Mouse (Mus musculus) spleen, postnatal 14 days (tissue): ENCODE data around the gene Arrdc5.

Experiments used
- DNase-seq, 2 experiments: peaks; one replicate each; pipeline ENCODE4 v3.0.0; 2021 to 2022; ENCODE audit warnings: low spot score in 2 of 2

The Arrdc5 gene

GRCm38 (mm10) chr17:56300186-56300585, at the start of gene Arrdc5:
Gene Arrdc5, minus strand, starts transcription at chr17:56300286.
- no peak for DNase-seq

- no peak for DNase-seq
Observed at GRCm38 (mm10) chr17:56348586-56348985, 48.5 kb upstream of the Arrdc5 start.

- no peak for DNase-seq
Observed at GRCm38 (mm10) chr17:56348128-56348527, 48.0 kb upstream of the Arrdc5 start.

- DNase-seq, result no peak
Observed at GRCm38 (mm10) chr17:56345364-56345763, 45.3 kb upstream of the Arrdc5 start.

- DNase-seq, result no peak
Observed at GRCm38 (mm10) chr17:56343466-56343865, 43.4 kb upstream of the Arrdc5 start.

- no peak for DNase-seq
Observed at GRCm38 (mm10) chr17:56340717-56341116, 40.6 kb upstream of the Arrdc5 start.

GRCm38 (mm10) chr17:56338909-56339308, 38.8 kb upstream of the Arrdc5 start:
- peak; percentile 53 to 73 for DNase-seq

- DNase-seq, result no peak
Observed at GRCm38 (mm10) chr17:56337791-56338190, 37.7 kb upstream of the Arrdc5 start.

- peak in 1 of 2 experiments; percentile 43 for DNase-seq
Observed at GRCm38 (mm10) chr17:56337190-56337589, 37.1 kb upstream of the Arrdc5 start.

- DNase-seq, result no peak
Observed at GRCm38 (mm10) chr17:56332987-56333386, 32.9 kb upstream of the Arrdc5 start.

- no peak for DNase-seq
Observed at GRCm38 (mm10) chr17:56331256-56331655, 31.2 kb upstream of the Arrdc5 start.

- DNase-seq, result no peak
Observed at GRCm38 (mm10) chr17:56330345-56330744, 30.3 kb upstream of the Arrdc5 start.

GRCm38 (mm10) chr17:56329267-56329666, 29.2 kb upstream of the Arrdc5 start:
- no peak for DNase-seq

- DNase-seq, result no peak
Observed at GRCm38 (mm10) chr17:56326153-56327147, 26.4 kb upstream of the Arrdc5 start.

GRCm38 (mm10) chr17:56325450-56326152, 25.5 kb upstream of the Arrdc5 start, which contains the start of gene Kdm4b:
Gene Kdm4b, plus strand, starts transcription at chr17:56326062.
- DNase-seq, result peak; percentile 97

GRCm38 (mm10) chr17:56324419-56324818, 24.3 kb upstream of the Arrdc5 start:
- DNase-seq, result no peak

GRCm38 (mm10) chr17:56309191-56309945, 9.3 kb upstream of the Arrdc5 start:
- DNase-seq, result no peak

- DNase-seq, result no peak
Observed at GRCm38 (mm10) chr17:56308088-56308487, 8.0 kb upstream of the Arrdc5 start.

- DNase-seq, result peak in 1 of 2 experiments; percentile 33
Observed at GRCm38 (mm10) chr17:56305826-56306225, 5.7 kb upstream of the Arrdc5 start.

- DNase-seq, result no peak
Observed at GRCm38 (mm10) chr17:56305156-56305555, 5.1 kb upstream of the Arrdc5 start.

GRCm38 (mm10) chr17:56304718-56305117, 4.6 kb upstream of the Arrdc5 start:
- no peak for DNase-seq
